Mouse (Mus musculus) lung, postnatal 0 days (tissue): ENCODE results near the gene Mta1. TPM values are rescaled to one million over a fixed set of nuclear protein-coding genes. Genes with fewer than 3 reads are reported as not detected.

Source experiments
- ATAC-seq: fragments of 200-750 bp; cut with Nextera tagmentation; 2 replicates; pipeline ENCODE4 v1.8.0; 2017; ENCODE audit warnings: moderate library complexity
- DNase-seq: peaks from one replicate; pipeline ENCODE4 v3.0.0-alpha.2; 2016; ENCODE audit warnings: low spot score
- H3K27ac ChIP-seq: fragments of 300-500 bp; sonication (generic); 2 replicates; pipeline ENCODE4 v1.5.1; 2014; ENCODE audit warnings: antibody characterized with exemption, mild to moderate bottlenecking, low read length, mixed read lengths
- H3K27me3 ChIP-seq: fragments of 300-500 bp; sonication (generic); replicated peaks from 2 replicates; pipeline ENCODE4 v1.6.1; 2014; ENCODE audit warnings: low read length, mixed read lengths; ENCODE audit not compliant: insufficient read depth
- H3K36me3 ChIP-seq: fragments of 300-500 bp; sonication (generic); 2 replicates; pipeline ENCODE4 v1.6.1; 2014; ENCODE audit warnings: low read length, mixed read lengths; ENCODE audit not compliant: insufficient read depth
- H3K4me1 ChIP-seq: fragments of 300-500 bp; sonication (generic); 2 replicates; pipeline ENCODE4 v1.6.1; 2014; ENCODE audit warnings: antibody characterized with exemption, low read depth, low read length, mixed read lengths; ENCODE audit not compliant: insufficient read depth
- H3K4me2 ChIP-seq: fragments of 300-500 bp; sonication (generic); replicated peaks from 2 replicates; pipeline ENCODE4 v1.6.1; 2014; ENCODE audit warnings: low read depth, mild to moderate bottlenecking, low read length, moderate library complexity, mixed read lengths
- H3K4me3 ChIP-seq: fragments of 300-500 bp; sonication (generic); 2 replicates; pipeline ENCODE4 v1.5.1; 2014; ENCODE audit warnings: low read depth, low read length
- H3K9ac ChIP-seq: fragments of 300-500 bp; sonication (generic); replicated peaks from 2 replicates; pipeline ENCODE4 v1.6.1; 2014; ENCODE audit warnings: low read depth, mild to moderate bottlenecking
- H3K9me3 ChIP-seq: fragments of 300-500 bp; sonication (generic); 2 replicates; pipeline ENCODE4 v1.6.1; 2016; ENCODE audit warnings: low read length, mixed read lengths
- CTCF ChIP-seq: IDR thresholded peaks from 2 replicates; pipeline ENCODE4 v1.5.1; 2016; ENCODE audit warnings: antibody characterized with exemption, mild to moderate bottlenecking
- EP300 ChIP-seq: IDR thresholded peaks from 2 replicates; pipeline ENCODE4 v1.6.1; 2016; ENCODE audit warnings: antibody characterized with exemption, mild to moderate bottlenecking, control low read depth
- WGBS: fragments of 180-500 bp; shearing (Covaris S2); extraction: QIAGEN DNeasy Blood & Tissue Kit; methylation state at CpG from one replicate; pipeline ENCODE4 v1.1.7; 2014; 5-methylcytosine and 5-hydroxymethylcytosine counted together
- polyA plus RNA-seq: library from polyadenylated mRNA; unstranded; fragments of >200 nt; fragmentation: Nextera tagmentation; extraction: Ambion mirVana; gene quantifications from 2 replicates; pipeline ENCODE4 v1.2.1, GENCODE M21; 2015

Gene Mta1
- polyA plus RNA-seq, 1 experiment from 2014 or later: 12.2 TPM

DNA sequence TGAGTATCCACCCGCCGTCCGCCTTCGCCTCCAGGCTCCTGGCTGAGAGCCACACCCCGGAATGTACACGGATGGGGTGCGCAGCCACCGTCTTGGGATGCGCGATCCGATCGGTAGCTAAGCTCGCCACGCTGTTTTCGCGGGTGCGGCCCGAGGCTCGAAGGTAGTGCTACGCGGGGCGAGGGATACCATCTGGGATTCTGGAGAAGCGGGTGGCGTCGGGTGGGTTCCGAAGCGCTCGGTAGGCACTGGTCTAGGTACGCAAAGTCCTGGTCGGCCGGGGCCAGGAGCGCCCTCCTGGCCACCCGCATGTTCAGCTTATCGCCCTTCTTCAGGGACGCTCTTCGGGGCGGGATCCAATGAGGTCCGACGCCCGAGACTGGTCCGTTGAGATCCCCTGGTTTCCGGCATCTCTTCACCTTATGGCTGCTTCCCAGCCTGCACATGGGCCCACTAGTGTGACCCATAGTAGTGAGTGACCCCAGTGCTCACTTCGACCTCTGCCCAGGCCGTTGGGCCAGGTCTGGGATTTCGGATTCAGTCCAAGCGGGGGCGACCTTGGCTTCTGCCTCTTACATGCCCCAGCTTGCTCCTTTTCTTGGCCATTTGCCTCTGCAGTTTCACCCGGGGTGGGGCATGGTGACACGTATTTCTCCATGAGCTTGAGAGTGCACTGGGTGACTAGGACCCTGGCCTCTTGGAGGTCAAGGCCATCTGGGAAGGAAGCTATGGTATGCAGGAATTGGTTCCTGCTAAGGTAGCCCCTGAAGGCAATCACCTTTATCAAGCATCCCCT lies 42.7 kb downstream of the Mta1 start:
- 2% methylated on average over 49 of the region's 49 CpGs for WGBS
- Histone ChIP-seq H3K27me3 (no peaks in the 10 kb centered on the region), H3K27ac (peak overlapping the region; percentile 97), H3K36me3 (peaks cover 17% of the 10 kb centered on the region), H3K4me3 (peak overlapping the region; percentile 72), H3K9ac (peak overlapping the region; percentile 77), H3K4me1 (peaks cover 31% of the 10 kb centered on the region), H3K9me3 (no peaks in the 10 kb centered on the region), H3K4me2 (peak overlapping the region; percentile 69)
- ATAC-seq (no peak), DNase-seq (peak; percentile 42)
- TF ChIP-seq EP300 (no peak), CTCF (0 out of 2 replicates have a peak, but pooled peaks have one; percentile 9)

DNA sequence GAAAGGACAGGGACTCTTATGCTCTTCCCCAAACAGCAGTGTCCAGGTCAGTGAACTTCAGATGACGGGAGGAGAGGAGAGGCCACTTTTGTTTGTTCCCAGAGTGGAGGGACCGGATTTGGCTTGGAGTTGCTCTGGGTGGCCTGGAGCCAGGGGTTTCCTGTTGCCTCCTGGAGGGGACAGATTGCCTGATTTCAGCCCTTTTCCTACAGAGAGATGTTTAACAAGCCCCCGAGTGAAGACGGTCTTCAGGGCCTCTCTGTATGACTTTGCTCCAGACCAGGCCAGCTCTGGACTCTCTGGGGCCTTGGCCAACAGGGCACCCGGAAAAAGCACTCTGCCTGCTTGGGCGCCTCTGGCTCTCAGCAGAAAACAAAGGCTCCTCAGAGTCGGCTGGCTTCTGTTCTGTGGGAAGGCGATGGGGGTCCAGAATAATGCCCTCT lies 43.5 kb downstream of the Mta1 start:
- 7% methylated on average over 8 of the region's 8 CpGs for WGBS

DNA sequence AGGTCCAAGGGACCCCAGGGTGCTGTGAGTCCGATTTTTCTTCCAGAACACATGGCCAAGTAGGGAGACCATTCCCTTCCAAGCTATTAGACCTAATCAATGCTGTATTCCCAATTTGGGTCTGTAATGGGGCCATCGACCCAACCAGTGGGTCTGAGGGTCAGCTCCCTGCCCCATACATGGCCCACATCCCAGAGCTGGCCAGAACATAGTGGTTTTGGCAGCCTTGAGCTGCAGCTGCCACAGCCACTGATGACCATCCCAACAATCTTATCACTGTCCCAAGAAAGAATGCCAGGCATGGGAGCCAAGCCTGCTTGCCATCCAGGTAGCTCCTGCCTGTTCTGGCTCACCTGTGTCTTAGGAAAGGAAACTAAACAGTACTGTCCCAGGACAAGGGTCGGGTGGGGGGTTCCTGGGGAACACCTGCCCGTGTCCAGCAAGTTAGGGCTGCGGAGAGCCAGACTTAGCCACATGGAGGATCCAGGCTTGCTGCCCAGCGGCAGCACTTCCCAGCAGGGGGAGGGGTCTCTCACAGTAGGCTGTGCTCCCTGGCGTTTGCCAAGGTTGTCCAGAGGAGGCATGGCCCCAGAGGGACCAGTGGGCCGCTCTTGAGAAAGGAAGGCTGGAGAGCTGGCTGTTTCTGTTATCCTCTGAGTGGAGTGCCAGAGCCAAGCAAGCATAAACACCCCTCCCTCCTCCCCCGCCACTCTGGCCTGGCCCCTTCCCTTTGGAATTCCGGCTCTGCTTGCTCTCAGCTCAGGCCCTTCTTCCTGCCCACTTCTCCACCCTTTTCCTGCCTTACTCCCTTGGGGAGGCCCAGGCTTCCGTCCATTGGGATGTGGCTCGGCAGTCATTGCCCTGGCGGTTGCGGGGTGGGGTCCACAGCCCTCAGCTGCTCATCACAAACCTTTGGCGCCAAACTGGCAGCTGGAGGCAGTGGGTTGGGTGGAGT lies 44.2 kb downstream of the Mta1 start:
- Histone ChIP-seq H3K9ac (peak overlapping the region; percentile 77), H3K36me3 (peaks cover 17% of the 10 kb centered on the region), H3K4me2 (peak overlapping the region; percentile 69), H3K4me1 (peaks cover 41% of the 10 kb centered on the region), H3K27me3 (no peaks in the 10 kb centered on the region), H3K9me3 (no peaks in the 10 kb centered on the region), H3K4me3 (peak overlapping the region; percentile 72), H3K27ac (peak overlapping the region; percentile 97)
- peak; percentile 98 for DNase-seq
- peak; percentile 62 for ATAC-seq
- WGBS: 6% methylated on average over 15 of the region's 15 CpGs
- TF ChIP-seq CTCF (peak; percentile 49), EP300 (peak; percentile 84)

More for the DNA sequence above, 43.5 kb downstream of the Mta1 start:
- peak overlapping the region; percentile 72 for H3K4me3 ChIP-seq
- H3K36me3 ChIP-seq: peaks cover 17% of the 10 kb centered on the region
- peak overlapping the region; percentile 97 for H3K27ac ChIP-seq
- no peaks in the 10 kb centered on the region for H3K9me3 ChIP-seq
- no peak for ATAC-seq
- peaks cover 38% of the 10 kb centered on the region for H3K4me1 ChIP-seq
- TF ChIP-seq CTCF (no peak), EP300 (peak; percentile 51; the same call in 1 of the 2 replicates)
- no peaks in the 10 kb centered on the region for H3K27me3 ChIP-seq
- peak; percentile 73 for DNase-seq
- peak overlapping the region; percentile 77 for H3K9ac ChIP-seq
- peak overlapping the region; percentile 69 for H3K4me2 ChIP-seq

DNA sequence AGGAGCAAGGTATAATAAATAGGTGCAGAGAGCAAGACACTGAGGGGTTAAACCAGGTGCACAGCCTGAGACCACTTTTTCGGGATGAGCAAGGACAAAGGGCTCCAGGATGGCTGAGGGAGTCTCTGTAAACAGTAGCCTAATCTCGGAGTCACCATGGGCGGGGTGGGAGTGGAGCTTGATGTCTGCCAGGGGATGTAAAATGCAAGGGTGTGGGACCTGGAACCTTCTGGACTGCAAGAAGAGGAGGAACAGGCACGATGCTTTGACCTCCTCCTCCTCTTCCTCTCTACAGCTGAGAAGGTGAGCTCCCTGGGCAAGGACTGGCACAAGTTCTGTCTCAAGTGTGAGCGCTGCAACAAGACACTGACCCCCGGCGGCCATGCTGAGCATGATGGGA lies 45.1 kb downstream of the Mta1 start:
- Histone ChIP-seq H3K4me2 (peak overlapping the region; percentile 69), H3K27ac (peak overlapping the region; percentile 97), H3K9ac (peak overlapping the region; percentile 50; the same call in 1 of the 2 replicates), H3K4me1 (peaks cover 43% of the 10 kb centered on the region), H3K36me3 (peaks cover 17% of the 10 kb centered on the region), H3K9me3 (no peaks in the 10 kb centered on the region), H3K27me3 (no peaks in the 10 kb centered on the region), H3K4me3 (peak overlapping the region; percentile 72)
- DNase-seq (peak; percentile 39), ATAC-seq (no peak)
- 22% methylated on average over 7 of the region's 7 CpGs for WGBS
- TF ChIP-seq CTCF (peak; percentile 28), EP300 (no peak)

DNA sequence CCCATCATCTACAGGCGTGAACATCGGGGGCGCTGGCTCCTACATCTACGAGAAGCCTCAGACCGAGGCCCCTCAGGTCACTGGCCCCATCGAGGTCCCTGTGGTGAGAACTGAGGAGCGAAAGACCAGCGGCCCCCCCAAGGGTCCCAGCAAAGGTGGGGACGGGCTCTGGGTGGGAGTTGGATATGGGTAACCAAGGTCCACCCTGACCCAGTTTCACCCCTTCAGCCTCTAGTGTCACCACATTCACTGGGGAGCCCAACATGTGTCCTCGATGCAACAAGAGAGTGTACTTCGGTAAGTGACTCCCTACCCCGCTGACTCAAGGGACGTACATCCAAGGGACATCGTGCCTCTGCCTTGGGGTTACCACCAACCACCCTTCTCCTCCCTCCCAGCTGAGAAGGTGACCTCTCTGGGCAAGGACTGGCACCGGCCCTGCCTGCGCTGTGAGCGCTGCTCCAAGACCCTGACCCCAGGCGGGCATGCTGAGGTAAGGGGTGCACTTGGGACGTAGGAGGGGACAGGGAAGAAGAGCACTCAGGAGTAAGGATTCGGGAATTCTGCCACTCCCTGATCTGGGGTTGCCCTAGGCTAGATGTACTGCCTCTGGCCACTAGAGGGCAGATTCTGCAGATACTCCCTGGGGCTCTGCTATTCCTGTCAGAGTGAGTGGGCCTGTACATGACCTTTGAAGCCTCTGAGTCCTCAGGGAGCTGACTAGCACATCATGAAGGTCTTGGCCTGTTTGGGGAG lies 46.1 kb downstream of the Mta1 start:
- H3K27ac ChIP-seq: no peak overlapping the region
- H3K27me3 ChIP-seq: no peaks in the 10 kb centered on the region
- peaks cover 17% of the 10 kb centered on the region for H3K36me3 ChIP-seq
- H3K9me3 ChIP-seq: no peaks in the 10 kb centered on the region
- peaks cover 43% of the 10 kb centered on the region for H3K4me1 ChIP-seq
- DNase-seq: peak; percentile 63
- 0 out of 2 replicates have a peak overlapping the region, but pooled peaks have one; percentile 69 for H3K4me2 ChIP-seq
- no peak for ATAC-seq
- WGBS: 76% methylated on average over 20 of the region's 20 CpGs
- TF ChIP-seq CTCF (peak; percentile 84), EP300 (0 out of 2 replicates have a peak, but pooled peaks have one; percentile 23)
- H3K9ac ChIP-seq: no peak overlapping the region
- no peak overlapping the region for H3K4me3 ChIP-seq
